Mouse (Mus musculus) adipocyte (in vitro differentiated cells): ENCODE results near the gene Frmd4a.
"Not testable (repeated sequence)": the region's sequence is repeated elsewhere in the genome, so short reads cannot be mapped to it uniquely, and the experiment has no call there.

ENCODE experiments used
- DNase-seq: peaks from one replicate; pipeline ENCODE4 v3.0.0-alpha.2; 2016; ENCODE audit warnings: low spot score

The Frmd4a gene

DNA sequence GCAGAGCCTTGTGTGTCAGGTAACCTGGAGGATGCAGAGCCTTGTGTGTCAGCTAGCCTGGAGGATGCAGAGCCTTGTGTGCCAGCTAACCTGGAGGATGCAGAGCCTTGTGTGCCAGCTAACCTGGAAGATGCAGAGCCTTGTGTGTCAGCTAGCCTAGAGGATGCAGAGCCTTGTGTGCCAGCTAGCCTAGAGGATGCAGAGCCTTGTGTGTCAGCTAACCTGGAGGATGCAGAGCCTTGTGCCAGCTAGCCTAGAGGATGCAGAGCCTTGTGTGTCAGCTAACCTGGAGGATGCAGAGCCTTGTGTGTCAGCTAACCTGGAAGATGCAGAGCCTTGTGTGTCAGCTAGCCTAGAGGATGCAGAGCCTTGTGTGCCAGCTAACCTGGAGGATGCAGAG lies 601.6 kb downstream of the Frmd4a start:
- not testable (repeated sequence) for DNase-seq

DNA sequence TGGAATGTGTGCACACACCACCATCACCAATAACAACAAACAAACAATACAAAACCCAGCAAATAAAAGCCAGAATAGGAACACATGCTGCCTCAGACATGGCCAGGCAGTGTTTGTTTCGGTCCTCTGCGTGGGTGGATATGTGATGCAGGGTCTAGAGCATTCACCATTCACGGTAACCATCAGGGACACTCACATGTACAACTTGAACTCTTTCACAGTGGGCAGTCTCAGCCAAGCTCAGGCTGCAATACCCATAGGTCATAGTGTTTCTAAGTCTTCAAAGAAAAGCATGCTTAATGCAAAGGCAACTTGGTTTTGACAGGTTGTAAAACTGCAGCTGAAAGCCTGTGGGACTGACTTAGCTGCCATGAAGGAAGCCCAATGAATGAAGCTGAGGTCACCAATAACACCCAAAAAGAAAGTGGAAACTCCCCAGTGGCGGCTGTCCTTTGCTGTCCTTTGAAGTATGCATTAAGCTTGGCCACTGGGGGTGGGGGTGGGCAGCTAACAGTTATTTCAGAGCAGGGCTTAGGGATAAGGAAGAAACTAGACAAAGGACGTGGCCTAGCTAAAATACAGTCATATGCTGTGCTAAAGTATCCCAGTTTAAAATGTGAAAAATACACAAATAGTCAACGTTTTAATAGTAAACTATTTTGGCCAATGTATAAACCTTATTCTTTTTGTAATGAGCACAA lies 602.5 kb downstream of the Frmd4a start:
- no peak for DNase-seq

DNA sequence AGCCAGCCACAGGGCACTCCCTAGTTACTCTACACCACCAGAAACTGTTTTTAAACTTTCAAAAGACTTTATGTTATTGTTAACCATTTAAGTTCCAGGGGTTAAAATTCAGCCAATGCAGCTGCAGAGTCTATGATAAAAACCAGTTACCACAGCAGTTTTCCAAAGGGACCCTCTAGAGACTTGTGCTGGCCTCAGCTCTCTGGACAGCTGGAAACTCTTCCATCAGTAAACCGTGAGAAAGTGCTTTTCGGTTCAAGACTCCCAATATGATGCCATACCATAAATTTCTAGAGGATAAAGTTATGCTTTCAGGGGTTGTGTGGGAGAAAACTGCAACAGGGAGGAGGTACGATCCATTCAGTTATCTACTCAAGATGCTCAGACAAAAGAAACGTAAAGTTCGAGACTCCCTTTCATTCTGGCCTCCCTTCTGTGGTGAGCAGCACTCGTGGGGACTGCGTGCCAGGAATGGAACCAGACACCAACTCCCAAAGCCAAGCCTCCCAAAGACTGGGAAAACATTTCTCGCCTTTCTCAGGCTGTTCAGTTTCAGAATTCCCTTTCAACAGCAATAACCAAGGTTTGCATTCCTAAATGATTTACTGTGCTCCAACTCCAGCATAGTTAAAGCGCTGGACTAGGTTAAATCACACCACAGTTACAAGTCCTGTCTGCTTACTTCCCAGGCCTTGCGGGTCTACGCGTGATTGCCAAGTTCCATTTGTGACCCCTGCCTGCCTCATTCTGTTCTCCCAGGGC lies 603.3 kb downstream of the Frmd4a start:
- DNase-seq: peak; percentile 21

DNA sequence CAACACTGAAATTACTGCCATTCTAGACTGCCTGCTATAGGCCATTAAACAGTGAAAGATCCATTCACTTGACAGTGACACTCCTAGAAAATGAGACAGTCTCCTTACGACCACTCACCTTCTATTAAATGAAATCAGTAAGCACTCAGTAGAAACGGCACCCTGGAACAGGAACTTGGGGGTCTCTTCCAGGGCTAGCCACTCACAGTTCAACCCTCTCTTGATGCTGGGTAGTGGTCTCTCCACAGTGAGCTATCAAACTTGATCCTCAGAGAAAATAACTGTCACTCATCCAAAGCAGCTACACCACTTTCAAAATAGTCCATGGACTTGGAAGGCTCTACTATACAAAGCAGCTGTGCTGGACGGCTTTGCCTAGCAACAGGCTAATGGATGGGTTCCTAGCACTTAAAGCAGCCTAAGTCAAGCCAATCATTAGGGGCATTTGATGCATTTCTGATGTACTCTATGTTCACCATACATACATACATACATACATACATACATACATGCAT lies 604.0 kb downstream of the Frmd4a start:
- no peak for DNase-seq

DNA sequence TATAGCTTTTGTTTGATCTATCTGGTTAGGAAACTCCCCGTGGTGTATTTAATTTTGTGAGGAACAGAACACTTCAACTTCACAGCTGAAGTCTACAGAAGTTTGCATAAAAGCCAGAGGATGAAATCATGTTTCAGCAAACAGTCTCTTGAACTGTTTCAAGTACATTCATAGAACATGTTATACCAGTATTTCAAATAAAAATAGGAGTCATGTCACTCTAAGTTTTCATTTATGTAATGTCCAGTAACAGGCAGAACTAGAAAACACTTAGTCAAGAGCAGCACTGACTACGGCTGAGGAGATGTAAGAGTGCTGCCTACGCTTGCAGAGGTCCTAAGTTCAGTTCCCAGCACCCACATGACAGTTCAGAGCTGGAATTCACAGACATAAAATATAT lies 609.4 kb downstream of the Frmd4a start:
- DNase-seq: no peak

DNA sequence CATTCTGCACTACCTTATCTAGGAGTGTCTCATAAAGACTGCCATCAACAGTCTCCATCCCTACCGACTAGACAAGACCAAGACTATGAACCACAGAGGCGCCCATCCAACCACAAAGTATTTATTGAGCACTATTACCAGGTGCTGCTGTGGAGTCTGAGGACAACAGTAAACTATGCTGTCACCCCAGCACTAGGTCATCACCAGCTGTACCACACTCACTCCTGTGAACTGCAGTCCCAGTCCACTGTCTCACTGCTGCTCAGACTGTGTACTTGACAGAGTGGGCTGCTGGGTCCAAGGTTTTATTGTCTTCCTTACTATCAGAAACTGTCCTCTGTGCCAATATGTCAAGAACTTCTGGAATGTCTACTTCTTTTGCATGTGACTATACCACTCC lies 611.4 kb downstream of the Frmd4a start:
- no peak for DNase-seq

DNA sequence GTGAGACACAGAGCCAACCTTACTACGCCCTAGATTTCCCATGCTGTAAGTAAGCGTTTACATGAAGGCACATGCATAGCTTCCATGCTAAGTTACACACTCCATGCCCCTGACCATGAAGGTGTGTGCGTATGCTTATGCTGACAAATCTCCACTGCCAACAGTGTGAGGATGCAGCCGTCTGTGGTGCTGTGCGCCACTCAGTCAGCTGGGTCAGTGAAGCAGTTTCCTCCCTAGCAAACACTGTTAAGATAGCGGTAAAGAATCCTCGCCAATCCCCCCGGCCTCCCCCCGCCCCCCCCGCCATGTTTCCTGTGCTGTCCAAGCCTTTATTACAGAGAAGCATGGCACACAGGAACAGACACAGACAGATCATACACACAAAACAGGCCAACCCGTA lies 612.0 kb downstream of the Frmd4a start:
- DNase-seq: no peak

DNA sequence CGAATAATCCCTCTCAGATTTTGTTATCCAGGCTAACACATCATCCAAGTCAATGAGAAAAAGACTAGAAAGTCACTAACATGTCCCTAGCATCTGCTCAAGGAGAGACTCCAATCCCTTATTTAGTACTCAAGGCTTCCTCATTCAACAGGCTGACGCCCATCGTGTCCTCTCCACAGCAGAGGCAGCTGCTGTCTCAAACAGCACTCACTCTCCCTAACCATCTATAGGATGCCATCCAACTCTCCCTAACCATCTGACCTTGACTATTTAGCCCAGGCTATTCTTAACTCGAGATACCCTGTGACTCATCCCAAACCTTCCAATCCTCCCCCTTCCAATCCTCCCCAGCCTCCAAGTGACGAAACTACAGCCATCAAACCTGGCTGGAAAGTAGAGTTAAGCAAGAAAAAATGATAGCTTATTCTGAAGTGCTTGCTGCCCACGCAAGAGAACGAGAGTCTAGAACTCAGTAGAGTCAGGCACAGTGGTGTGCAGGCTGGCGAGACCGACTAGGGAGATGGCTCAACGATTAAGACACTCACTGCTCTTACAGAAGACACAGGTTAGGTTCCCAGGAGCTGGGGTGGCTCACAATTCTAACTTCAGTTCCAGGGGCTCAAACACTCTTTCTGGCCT lies 612.8 kb downstream of the Frmd4a start:
- DNase-seq: no peak

DNA sequence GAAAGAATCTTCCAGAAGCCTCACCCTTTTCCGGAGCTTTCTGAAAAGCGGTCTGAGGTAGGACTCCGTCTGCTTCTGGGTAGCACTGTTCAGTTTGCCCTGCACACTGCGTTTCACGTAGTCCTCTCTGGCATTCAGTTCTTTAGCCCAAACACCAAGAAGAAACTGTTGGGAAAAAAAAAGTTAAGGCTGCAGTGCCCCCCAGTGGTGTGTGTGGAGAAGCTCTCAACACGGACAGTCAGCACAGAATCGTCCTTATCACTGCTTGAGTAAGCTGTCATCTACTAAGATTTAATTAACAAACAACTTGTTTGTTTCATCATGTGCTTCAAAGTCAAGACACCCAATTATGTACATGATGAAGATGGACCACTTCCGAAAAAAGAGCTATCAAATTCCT lies 618.3 kb downstream of the Frmd4a start:
- peak; percentile 23 for DNase-seq

DNA sequence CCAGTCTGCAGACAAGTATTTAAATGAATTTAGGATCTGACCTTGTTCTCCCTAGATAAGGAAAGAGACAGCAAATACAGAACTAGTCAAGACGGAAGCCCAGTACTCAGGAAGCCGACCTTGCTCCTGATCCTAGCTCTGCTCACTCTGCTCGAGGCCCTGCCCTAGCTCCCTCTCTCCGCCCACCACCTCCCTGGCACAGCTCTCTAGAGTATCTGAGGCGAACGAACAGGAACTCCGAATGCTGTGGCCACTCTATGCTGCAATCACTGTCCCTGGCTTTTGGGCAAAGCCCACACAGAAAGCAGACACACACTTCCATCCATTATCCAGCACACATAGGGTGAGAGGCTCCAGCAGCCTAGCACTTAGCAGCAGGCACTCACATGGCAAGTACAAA lies 619.1 kb downstream of the Frmd4a start:
- no peak for DNase-seq

DNA sequence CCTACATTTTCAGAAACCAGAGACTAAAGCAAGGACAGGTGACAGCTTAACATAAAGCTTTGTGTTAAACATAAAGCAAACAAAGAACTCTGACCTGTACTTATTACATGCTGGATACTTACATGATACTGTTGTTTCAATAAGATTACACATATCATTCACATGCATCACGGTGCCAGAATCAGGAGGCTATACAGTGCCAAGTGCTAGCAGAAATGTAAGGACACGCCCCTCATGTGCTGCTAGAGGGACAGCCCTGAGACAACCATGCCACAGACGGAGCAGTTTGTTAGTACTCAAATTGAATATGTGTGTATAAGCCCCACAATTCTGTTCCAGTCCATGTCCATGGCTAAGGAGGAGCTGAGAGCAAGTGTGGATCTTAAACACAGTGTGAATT lies 620.7 kb downstream of the Frmd4a start:
- no peak for DNase-seq

DNA sequence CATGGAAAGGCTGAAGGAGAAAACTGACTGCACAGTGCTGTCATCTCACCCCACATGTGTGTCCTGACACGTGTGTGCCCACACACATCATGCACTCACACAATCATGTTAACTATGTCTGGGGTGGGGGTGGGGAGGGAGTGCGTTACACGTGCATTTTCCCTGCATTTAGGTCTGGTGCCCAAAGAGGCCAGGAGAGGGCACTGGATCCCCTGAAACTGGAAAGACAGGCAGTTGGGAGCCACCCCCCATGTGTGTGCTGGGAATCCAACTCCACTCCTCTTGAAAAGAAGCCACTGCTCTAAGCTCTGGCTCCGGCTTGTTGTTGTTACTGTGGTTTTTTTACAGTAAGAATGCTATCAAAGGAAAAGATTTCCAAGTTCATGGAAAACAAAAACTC lies 627.5 kb downstream of the Frmd4a start:
- peak; percentile 12 for DNase-seq

DNA sequence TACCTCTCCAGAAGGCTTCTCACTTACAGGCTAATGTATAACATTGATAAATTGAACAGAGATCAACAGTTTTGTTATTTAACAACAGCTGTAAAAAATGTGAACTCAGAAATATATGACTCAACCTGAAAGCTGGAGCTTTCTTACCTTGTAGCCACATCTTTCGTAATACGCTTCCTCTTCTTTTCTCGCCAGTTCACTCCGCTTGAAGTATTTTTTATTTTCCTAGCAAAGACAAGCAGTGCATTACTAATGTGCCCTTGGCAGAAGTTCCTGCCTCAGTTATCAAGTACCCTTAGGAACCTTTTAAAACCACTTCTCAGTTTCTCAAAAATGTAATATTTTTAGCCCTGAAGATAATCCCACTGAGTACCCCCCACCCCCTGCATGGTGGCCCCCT lies 630.6 kb downstream of the Frmd4a start:
- DNase-seq: no peak

DNA sequence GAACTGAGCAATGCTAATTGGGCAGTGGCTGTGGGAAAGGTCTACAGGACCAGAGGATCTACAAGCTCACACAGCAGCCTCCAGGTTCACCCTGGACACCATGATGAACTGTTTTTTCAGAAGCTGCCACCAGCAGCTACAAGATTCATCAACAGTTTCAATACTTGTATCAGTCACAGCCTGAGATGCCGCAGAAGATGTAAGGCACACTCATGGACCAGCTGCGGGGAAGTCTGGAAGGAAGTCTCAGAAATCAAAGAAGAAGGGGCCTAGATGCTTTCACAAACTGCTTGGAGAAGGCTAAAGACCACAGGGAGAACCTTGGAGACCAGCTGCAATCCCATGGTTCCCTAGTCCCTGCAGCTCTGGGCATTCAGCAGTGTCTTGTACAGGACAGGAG lies 632.1 kb downstream of the Frmd4a start:
- peak; percentile 4 for DNase-seq

DNA sequence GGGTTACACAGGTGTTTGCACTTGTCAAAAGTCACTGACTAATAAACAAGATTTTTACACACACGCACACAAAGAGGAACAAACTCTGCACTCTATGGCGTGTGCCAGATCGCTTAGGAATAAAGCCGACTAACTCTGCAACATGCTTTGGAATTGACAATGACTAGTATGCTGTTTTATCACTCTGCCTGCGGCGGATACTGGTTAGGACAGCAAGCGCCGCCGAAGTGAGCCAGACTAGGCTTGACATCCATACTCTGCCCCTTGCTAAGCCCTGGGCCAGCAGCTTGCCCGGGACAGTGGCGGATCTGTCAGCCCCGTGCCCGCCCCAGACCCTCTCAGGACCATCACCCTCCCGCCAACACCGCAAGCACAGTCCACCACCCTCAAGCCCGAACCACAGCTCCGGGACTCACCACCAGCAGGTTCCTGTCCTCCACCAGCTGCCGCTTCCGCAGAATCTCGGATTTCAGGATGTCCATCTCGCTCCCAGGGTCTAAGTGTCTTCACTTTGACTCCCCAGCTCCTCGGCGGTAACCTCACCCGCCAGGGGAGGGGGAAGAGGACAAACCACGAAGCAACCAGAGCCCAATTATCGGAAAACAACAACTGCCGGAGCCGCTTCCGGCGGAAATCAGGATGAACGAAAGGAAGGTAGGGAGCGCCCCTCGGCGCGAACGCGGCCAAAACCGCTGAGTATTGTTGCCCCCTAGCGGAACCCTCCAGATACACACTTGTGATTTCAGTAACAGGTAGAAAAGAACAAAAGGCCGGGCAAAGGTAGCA lies 634.2 kb downstream of the Frmd4a start, which contains the start of gene Prpf18:
Gene Prpf18, minus strand, starts transcription at position 614 of the 786 bp plus-strand sequence.
- peak; percentile 84 for DNase-seq

DNA sequence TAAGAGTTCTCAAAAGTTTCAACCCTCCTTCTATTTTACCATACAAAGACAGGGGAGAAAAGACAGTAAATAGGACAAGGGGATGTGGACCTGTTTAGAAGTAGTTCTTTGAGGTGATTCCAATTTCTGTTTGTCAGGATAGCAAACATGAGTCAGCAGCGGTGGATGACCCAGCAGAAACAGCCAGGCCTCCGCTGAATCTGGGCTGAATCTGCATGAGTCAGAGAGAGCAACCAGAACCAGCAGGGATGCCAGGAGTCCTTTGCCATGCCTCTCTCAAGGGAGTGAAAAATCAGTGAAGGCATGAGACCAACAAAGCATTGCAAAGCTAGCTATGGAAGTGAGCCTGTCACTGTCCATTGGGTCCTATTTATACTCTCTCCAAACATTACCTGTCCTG lies 643.2 kb downstream of the Frmd4a start:
- DNase-seq: no peak
